Mouse (Mus musculus): ENCODE measurements around the gene Cpa5.

Gene Cpa5

GRCm38 (mm10) chr6:30610710-30611109, at the start of gene Cpa5:
Gene Cpa5, plus strand, starts transcription at chr6:30611010.
- no peak for DNase-seq

- no peak for DNase-seq
Observed at GRCm38 (mm10) chr6:30562132-30562531, 48.7 kb upstream of the Cpa5 start.

- no peak for DNase-seq
Observed at GRCm38 (mm10) chr6:30563575-30563974, 47.2 kb upstream of the Cpa5 start.

GRCm38 (mm10) chr6:30564051-30564450, 46.8 kb upstream of the Cpa5 start:
- no peak for DNase-seq

GRCm38 (mm10) chr6:30568069-30568468, 42.7 kb upstream of the Cpa5 start, which contains the start of gene Cpa4:
Gene Cpa4, plus strand, starts transcription at chr6:30568369.
- DNase-seq, result no peak

GRCm38 (mm10) chr6:30569331-30569730, 41.5 kb upstream of the Cpa5 start:
- DNase-seq, result no peak

GRCm38 (mm10) chr6:30570012-30570411, 40.8 kb upstream of the Cpa5 start:
- DNase-seq, result no peak

GRCm38 (mm10) chr6:30572456-30573311, 38.1 kb upstream of the Cpa5 start:
- DNase-seq, result no peak

GRCm38 (mm10) chr6:30573380-30573779, 37.4 kb upstream of the Cpa5 start:
- DNase-seq, result no peak

GRCm38 (mm10) chr6:30574945-30575344, 35.9 kb upstream of the Cpa5 start:
- no peak for DNase-seq

- DNase-seq, result peak; percentile 9
Observed at GRCm38 (mm10) chr6:30576477-30577203, 34.2 kb upstream of the Cpa5 start.

- no peak for DNase-seq
Observed at GRCm38 (mm10) chr6:30579961-30580840, 30.6 kb upstream of the Cpa5 start.

- no peak for DNase-seq
Observed at GRCm38 (mm10) chr6:30580841-30581176, 30.0 kb upstream of the Cpa5 start.

GRCm38 (mm10) chr6:30586886-30587442, 23.8 kb upstream of the Cpa5 start:
- DNase-seq, result no peak

- no peak for DNase-seq
Observed at GRCm38 (mm10) chr6:30589819-30590218, 21.0 kb upstream of the Cpa5 start.

GRCm38 (mm10) chr6:30591851-30592404, 18.9 kb upstream of the Cpa5 start:
- no peak for DNase-seq

GRCm38 (mm10) chr6:30592417-30592974, 18.3 kb upstream of the Cpa5 start:
- DNase-seq, result no peak

- DNase-seq, result no peak
Observed at GRCm38 (mm10) chr6:30594364-30594763, 16.4 kb upstream of the Cpa5 start.

GRCm38 (mm10) chr6:30596230-30596898, 14.4 kb upstream of the Cpa5 start:
- no peak for DNase-seq

GRCm38 (mm10) chr6:30600033-30600432, 10.8 kb upstream of the Cpa5 start:
- DNase-seq, result peak; percentile 6

GRCm38 (mm10) chr6:30600995-30601394, 9.8 kb upstream of the Cpa5 start:
- no peak for DNase-seq
